Mouse (Mus musculus): ENCODE data around the gene Dnah14.

DNA sequence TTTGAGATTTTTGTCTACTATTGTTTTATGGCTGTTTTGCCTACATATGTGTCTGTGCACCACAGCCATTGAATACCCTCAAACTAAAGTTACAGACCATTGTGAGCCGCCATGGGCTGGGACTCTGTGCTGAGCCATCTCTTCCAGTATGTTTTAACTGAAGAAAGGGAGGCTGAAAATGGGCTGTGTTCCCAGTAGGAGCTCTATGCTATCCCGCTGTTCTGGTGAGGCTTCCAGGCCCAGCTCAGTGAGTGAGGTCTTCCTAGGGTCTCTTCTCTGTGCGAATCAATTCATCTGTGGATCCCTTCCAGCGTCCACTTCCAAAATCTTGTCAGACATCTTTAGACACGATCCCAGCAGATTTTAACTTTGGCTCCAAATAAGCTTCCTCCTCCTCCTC is 80.1 kb downstream of the Dnah14 start:
- TF ChIP-seq CTCF (IDR thresholded peaks at IDR 0.05; ENCODE audit: borderline replicate concordance, extremely low read depth, insufficient read depth, insufficient read length) (no peak), POLR2A (IDR thresholded peaks at IDR 0.05; ENCODE audit: borderline replicate concordance, extremely low read depth, insufficient read depth, insufficient read length, poor library complexity, severe bottlenecking) (no peak)
